Comparison of ENCODE assay signal across 26 mouse cellular contexts in the genomic region with DNA sequence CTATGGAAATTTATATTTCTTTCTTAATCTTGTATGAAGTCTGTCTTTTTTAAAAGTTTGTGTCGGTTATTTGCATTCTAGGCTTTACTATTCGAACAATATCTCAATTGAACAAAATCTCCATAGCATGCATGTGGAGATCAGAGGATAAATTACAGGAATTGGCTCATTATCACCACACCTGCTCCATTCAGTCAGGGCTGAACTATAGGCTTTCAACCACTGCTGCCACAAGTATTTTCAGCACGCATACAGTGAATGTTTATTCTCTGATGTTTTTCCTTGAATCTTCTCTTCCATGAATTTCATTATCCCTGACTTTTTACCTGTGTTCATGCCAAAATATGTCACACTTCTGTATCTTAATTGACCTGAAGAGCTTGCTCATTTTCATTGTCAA.
"Had no signal": no experiment of that assay in that cellular context is flagged by ENCODE, and none has a peak within 500 bp of the region (broad histone marks: within the 10 kb centered on the region; RNA-seq: fewer than 3 reads in every experiment).

No protein-coding gene starts in this region.

- H3K4me2 ChIP-seq: heart, embryonic 11.5 days; heart, embryonic 13.5 days; heart, embryonic 15.5 days; hindbrain, embryonic 13.5 days; hindbrain, embryonic 15.5 days; kidney, embryonic 15.5 days; limb, embryonic 13.5 days; liver, embryonic 11.5 days; liver, embryonic 13.5 days; liver, embryonic 15.5 days had no signal

- H3K9ac ChIP-seq: heart, embryonic 13.5 days; heart, embryonic 15.5 days; hindbrain, embryonic 13.5 days; hindbrain, embryonic 15.5 days; kidney, embryonic 15.5 days; limb, embryonic 13.5 days; liver, embryonic 13.5 days; liver, embryonic 15.5 days had no signal

- H3K36me3 ChIP-seq: heart, embryonic 13.5 days; heart, embryonic 15.5 days; hindbrain, embryonic 13.5 days; hindbrain, embryonic 15.5 days; kidney, embryonic 15.5 days; limb, embryonic 13.5 days; liver, embryonic 13.5 days; liver, embryonic 15.5 days had no signal

- H3K4me3 ChIP-seq: heart, adult 2 months; heart, embryonic 13.5 days; heart, embryonic 15.5 days; hindbrain, embryonic 13.5 days; hindbrain, embryonic 15.5 days; kidney, embryonic 15.5 days; left cerebral cortex, adult 2 months; limb, embryonic 13.5 days; liver, embryonic 13.5 days; liver, embryonic 15.5 days had no signal

- ATAC-seq: hindbrain, postnatal 0 days; intestine, embryonic 16.5 days had no signal

- H3K9me3 ChIP-seq: heart, embryonic 13.5 days; heart, embryonic 15.5 days; hindbrain, embryonic 13.5 days; hindbrain, embryonic 15.5 days; kidney, embryonic 15.5 days; limb, embryonic 13.5 days; liver, embryonic 13.5 days; liver, embryonic 15.5 days had no signal

- H3K27ac ChIP-seq: heart, adult 2 months; heart, embryonic 13.5 days; heart, embryonic 15.5 days; hindbrain, embryonic 13.5 days; hindbrain, embryonic 15.5 days; hindbrain, postnatal 0 days; kidney, embryonic 15.5 days; kidney, postnatal 0 days; left cerebral cortex, adult 2 months; limb, embryonic 13.5 days; liver, embryonic 13.5 days; liver, embryonic 15.5 days had no signal

- H3K4me1 ChIP-seq: heart, embryonic 13.5 days; heart, embryonic 15.5 days; hindbrain, embryonic 13.5 days; hindbrain, embryonic 15.5 days; kidney, embryonic 15.5 days; limb, embryonic 13.5 days; liver, embryonic 13.5 days; liver, embryonic 15.5 days had no signal

- H3K27me3 ChIP-seq: heart, embryonic 13.5 days; heart, embryonic 15.5 days; hindbrain, embryonic 13.5 days; hindbrain, embryonic 15.5 days; kidney, embryonic 15.5 days; limb, embryonic 13.5 days; liver, embryonic 13.5 days; liver, embryonic 15.5 days had no signal

- DNase-seq: gastrocnemius, postnatal 14 days; gastrocnemius, postnatal 36 days; heart, adult 11 months; heart, adult 2 months; heart, postnatal 14 days; heart, postnatal 36 days; kidney, adult 11 months; kidney, adult 2 months; kidney, adult 9 months; kidney, postnatal 14 days; kidney, postnatal 36 days; liver; liver, embryonic 13.5 days had no signal
